Mouse (Mus musculus): ENCODE data around the gene Rras. TPM values are rescaled to one million over a fixed set of nuclear protein-coding genes. Genes with fewer than 3 reads are reported as not detected.

Rras gene
- polyA plus RNA-seq, 1 experiment from 2014 or later = 100 TPM

DNA sequence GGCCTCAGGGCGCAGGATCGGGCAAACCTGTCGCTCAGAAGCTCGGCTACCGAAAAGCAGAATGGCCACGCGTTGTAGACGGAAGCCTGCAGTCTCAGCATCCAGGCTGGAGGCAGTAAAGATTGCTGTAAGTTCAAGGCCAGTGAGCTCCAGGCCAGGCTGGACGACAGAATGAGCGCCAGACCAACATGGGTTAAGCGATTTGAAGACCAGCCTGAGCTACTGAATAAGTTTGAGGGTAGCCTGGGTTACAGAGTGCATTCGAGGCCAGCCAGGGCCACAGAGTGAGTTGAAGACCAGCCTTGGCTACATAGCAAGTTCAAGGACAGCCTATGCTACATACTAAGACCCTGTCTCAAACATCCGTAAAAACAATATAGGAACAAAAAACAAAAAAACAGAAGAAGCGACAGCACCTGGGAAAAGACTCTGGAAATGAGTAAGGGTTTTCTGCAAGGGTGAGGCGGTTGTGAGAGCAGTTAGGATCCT, 19.8 kb upstream of the Rras start:
- H3K27ac ChIP-seq (ENCODE audit: low read depth, low read length) = peak overlapping the region; percentile 83
- 0 out of 2 replicates have a peak, but pooled peaks cover 5% of the 10 kb centered on the region for H3K4me1 ChIP-seq (replicated peaks; ENCODE audit: control insufficient read depth, insufficient read depth, low read length)
- H3K9me3 ChIP-seq (ENCODE audit: control insufficient read depth) = no peaks in the 10 kb centered on the region
- 1% methylated on average over 15 of the region's 15 CpGs for WGBS
- no peaks in the 10 kb centered on the region for H3K27me3 ChIP-seq (replicated peaks; ENCODE audit: control insufficient read depth, insufficient read depth, low read length)
- H3K4me2 ChIP-seq (replicated peaks; ENCODE audit: low read depth) = peak overlapping the region; percentile 78
- peaks cover 43% of the 10 kb centered on the region for H3K36me3 ChIP-seq (ENCODE audit: control insufficient read depth, insufficient read depth)
- peak overlapping the region; percentile 83 for H3K4me3 ChIP-seq (ENCODE audit: low read depth, low read length)
- no peak for ATAC-seq
- TF ChIP-seq CTCF (IDR thresholded peaks at IDR 0.05; ENCODE audit: low read depth) = no peak
- H3K9ac ChIP-seq (ENCODE audit: low read depth, low read length) = peak overlapping the region; percentile 74

DNA sequence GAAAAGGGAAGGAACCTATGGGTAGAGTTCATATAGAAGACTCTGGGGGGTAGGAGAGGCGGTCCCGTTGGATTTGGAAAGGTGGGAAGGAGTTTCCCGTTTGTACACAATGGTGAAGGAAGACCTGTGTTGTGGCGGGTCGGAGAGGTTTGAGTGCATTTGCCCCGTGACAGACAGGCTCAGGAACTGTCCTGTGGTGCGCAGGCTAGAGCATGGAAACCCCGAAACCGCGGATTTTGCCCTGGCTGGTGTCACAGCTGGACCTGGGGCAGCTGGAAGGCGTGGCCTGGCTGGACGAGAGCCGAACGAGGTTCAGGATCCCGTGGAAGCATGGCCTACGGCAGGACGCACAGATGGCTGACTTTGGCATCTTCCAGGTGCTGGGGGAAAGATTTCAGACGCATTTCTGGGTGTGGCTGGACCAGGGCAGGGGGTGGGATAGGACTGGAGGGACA, 19.2 kb upstream of the Rras start, which contains the start of gene Bcl2l12:
Bcl2l12 (minus strand) TSS at position 212 of the 455 bp plus-strand sequence.
- peak; percentile 0; the same call in 1 of the 2 replicates for ATAC-seq
- H3K27ac ChIP-seq (ENCODE audit: low read depth, low read length) = peak within 1 kb of the TSS; percentile 83
- no peaks in the 10 kb centered on the region for H3K9me3 ChIP-seq (ENCODE audit: control insufficient read depth)
- peaks cover 46% of the 10 kb centered on the region for H3K36me3 ChIP-seq (ENCODE audit: control insufficient read depth, insufficient read depth)
- peak within 1 kb of the TSS; percentile 83 for H3K4me3 ChIP-seq (ENCODE audit: low read depth, low read length)
- no peaks in the 10 kb centered on the region for H3K27me3 ChIP-seq (replicated peaks; ENCODE audit: control insufficient read depth, insufficient read depth, low read length)
- H3K9ac ChIP-seq (ENCODE audit: low read depth, low read length) = peak within 1 kb of the TSS; percentile 74
- H3K4me2 ChIP-seq (replicated peaks; ENCODE audit: low read depth) = peak within 1 kb of the TSS; percentile 78
- no peak for TF ChIP-seq CTCF (IDR thresholded peaks at IDR 0.05; ENCODE audit: low read depth)
- H3K4me1 ChIP-seq (replicated peaks; ENCODE audit: control insufficient read depth, insufficient read depth, low read length) = 0 out of 2 replicates have a peak, but pooled peaks cover 5% of the 10 kb centered on the region
- 2% methylated on average over 18 of the region's 18 CpGs for WGBS

DNA sequence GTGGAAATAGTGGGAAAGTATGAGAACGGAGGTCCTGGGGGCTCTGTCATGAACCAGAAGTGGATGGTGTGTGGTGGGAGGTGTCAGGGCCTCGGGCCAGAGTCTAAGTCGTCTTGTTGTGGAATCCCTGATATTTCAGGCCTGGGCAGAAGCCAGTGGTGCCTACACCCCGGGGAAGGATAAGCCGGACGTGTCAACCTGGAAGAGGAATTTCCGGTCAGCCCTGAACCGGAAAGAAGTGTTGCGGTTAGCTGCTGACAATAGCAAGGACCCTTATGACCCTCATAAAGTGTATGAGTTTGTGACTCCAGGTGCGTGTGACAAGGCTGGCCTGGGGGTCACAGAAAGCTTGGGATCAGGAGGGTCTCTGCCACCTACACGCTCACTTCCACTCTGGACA, 18.0 kb upstream of the Rras start:
- no peak overlapping the region for H3K9ac ChIP-seq (ENCODE audit: low read depth, low read length)

DNA sequence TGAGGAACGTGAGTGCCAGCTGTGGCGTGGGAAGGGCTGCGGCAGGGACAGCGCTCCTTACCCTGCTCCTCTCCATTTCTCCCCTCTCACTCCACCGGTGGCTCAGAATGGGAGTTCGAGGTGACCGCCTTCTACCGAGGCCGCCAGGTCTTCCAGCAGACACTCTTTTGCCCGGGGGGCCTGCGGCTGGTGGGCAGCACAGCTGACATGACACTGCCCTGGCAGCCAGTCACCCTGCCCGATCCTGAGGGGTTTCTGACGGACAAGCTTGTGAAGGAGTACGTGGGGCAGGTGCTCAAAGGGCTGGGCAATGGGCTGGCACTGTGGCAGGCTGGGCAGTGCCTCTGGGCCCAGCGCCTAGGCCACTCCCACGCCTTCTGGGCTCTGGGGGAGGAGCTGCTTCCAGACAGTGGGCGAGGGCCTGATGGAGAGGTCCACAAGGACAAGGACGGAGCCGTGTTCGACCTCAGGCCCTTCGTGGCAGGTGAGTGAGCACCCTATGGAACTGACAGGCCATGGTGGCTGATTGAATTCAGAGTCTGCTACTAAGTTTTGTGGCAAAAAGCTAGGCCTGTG, 17.1 kb upstream of the Rras start:
- H3K4me3 ChIP-seq (ENCODE audit: low read depth, low read length) = no peak overlapping the region
- no peak for TF ChIP-seq CTCF (IDR thresholded peaks at IDR 0.05; ENCODE audit: low read depth)
- H3K9ac ChIP-seq (ENCODE audit: low read depth, low read length) = no peak overlapping the region
- H3K9me3 ChIP-seq (ENCODE audit: control insufficient read depth) = no peaks in the 10 kb centered on the region
- 0 out of 2 replicates have a peak, but pooled peaks cover 5% of the 10 kb centered on the region for H3K4me1 ChIP-seq (replicated peaks; ENCODE audit: control insufficient read depth, insufficient read depth, low read length)
- WGBS = 79% methylated on average over 21 of the region's 21 CpGs
- H3K27me3 ChIP-seq (replicated peaks; ENCODE audit: control insufficient read depth, insufficient read depth, low read length) = no peaks in the 10 kb centered on the region
- H3K27ac ChIP-seq (ENCODE audit: low read depth, low read length) = 0 out of 2 replicates have a peak overlapping the region, but pooled peaks have one; percentile 28
- no peak for ATAC-seq
- peaks cover 58% of the 10 kb centered on the region for H3K36me3 ChIP-seq (ENCODE audit: control insufficient read depth, insufficient read depth)
- H3K4me2 ChIP-seq (replicated peaks; ENCODE audit: low read depth) = no peak overlapping the region

More for the DNA sequence above, 18.0 kb upstream of the Rras start:
- 0 out of 2 replicates have a peak, but pooled peaks cover 5% of the 10 kb centered on the region for H3K4me1 ChIP-seq (replicated peaks; ENCODE audit: control insufficient read depth, insufficient read depth, low read length)
- ATAC-seq = no peak
- TF ChIP-seq CTCF (IDR thresholded peaks at IDR 0.05; ENCODE audit: low read depth) = no peak
- WGBS = 63% methylated on average over 11 of the region's 11 CpGs
- no peak overlapping the region for H3K4me3 ChIP-seq (ENCODE audit: low read depth, low read length)
- no peaks in the 10 kb centered on the region for H3K27me3 ChIP-seq (replicated peaks; ENCODE audit: control insufficient read depth, insufficient read depth, low read length)
- H3K4me2 ChIP-seq (replicated peaks; ENCODE audit: low read depth) = no peak overlapping the region
- peaks cover 49% of the 10 kb centered on the region for H3K36me3 ChIP-seq (ENCODE audit: control insufficient read depth, insufficient read depth)
- H3K27ac ChIP-seq (ENCODE audit: low read depth, low read length) = no peak overlapping the region
- H3K9me3 ChIP-seq (ENCODE audit: control insufficient read depth) = no peaks in the 10 kb centered on the region

DNA sequence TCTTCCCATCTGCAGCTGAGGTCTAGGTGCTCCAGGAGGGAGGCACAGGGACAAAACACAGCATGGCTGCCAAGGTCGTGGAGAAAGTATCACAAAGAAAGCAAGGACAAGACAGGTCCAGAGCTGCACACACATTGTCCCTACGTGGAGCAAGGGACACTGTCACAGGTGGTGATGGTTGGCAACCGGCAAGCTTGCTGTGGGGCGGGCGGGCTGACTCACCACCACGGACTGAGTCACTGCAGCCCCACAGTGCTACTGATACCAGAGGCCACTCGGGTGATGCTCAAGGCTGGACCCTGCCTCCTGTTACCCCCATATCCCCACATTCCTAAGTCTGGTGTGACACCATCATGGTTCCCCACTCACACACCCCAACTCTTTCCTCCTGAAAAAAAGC, 15.3 kb upstream of the Rras start:
- no peak overlapping the region for H3K9ac ChIP-seq (ENCODE audit: low read depth, low read length)
- no peak for TF ChIP-seq CTCF (IDR thresholded peaks at IDR 0.05; ENCODE audit: low read depth)
- ATAC-seq = no peak
- H3K4me3 ChIP-seq (ENCODE audit: low read depth, low read length) = no peak overlapping the region
- no peak overlapping the region for H3K4me2 ChIP-seq (replicated peaks; ENCODE audit: low read depth)
- H3K27ac ChIP-seq (ENCODE audit: low read depth, low read length) = no peak overlapping the region
- H3K4me1 ChIP-seq (replicated peaks; ENCODE audit: control insufficient read depth, insufficient read depth, low read length) = no peaks in the 10 kb centered on the region
- 75% methylated on average over 7 of the region's 7 CpGs for WGBS
- H3K27me3 ChIP-seq (replicated peaks; ENCODE audit: control insufficient read depth, insufficient read depth, low read length) = no peaks in the 10 kb centered on the region
- no peaks in the 10 kb centered on the region for H3K9me3 ChIP-seq (ENCODE audit: control insufficient read depth)
- H3K36me3 ChIP-seq (ENCODE audit: control insufficient read depth, insufficient read depth) = peaks cover 76% of the 10 kb centered on the region

DNA sequence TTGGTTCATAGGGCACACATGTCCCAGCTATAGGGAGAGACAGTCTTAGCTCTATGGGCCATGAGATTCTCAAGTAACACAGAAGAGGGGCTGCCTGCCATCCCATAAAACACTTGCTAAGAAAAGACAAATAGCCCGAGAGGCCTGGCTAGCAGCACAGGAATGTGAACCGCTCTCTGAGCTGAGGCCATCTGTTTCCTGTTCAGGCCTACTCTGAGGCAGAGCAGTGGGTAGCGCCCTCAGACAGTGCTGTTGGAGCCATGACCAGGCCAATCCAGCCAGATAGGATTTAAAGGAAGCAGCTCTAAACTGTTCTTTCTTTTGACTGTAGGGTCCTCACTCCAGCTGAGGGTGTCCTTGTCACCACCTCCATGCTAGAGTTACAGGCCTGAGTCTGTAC, 13.2 kb upstream of the Rras start:
- Histone ChIP-seq H3K4me1 (replicated peaks; ENCODE audit: control insufficient read depth, insufficient read depth, low read length) (no peaks in the 10 kb centered on the region), H3K27ac (ENCODE audit: low read depth, low read length) (no peak overlapping the region)
- WGBS = 53% methylated on average over 3 of the region's 3 CpGs

More for the DNA sequence above, 13.2 kb upstream of the Rras start:
- no peak overlapping the region for H3K4me2 ChIP-seq (replicated peaks; ENCODE audit: low read depth)
- ATAC-seq = no peak
- TF ChIP-seq CTCF (IDR thresholded peaks at IDR 0.05; ENCODE audit: low read depth) = no peak
- H3K27me3 ChIP-seq (replicated peaks; ENCODE audit: control insufficient read depth, insufficient read depth, low read length) = no peaks in the 10 kb centered on the region
- peaks cover 97% of the 10 kb centered on the region for H3K36me3 ChIP-seq (ENCODE audit: control insufficient read depth, insufficient read depth)
- no peak overlapping the region for H3K4me3 ChIP-seq (ENCODE audit: low read depth, low read length)
- H3K9me3 ChIP-seq (ENCODE audit: control insufficient read depth) = no peaks in the 10 kb centered on the region
- no peak overlapping the region for H3K9ac ChIP-seq (ENCODE audit: low read depth, low read length)

Data from intestine, postnatal 0 days (tissue).